Mouse (Mus musculus): ENCODE data around the gene Gm11238.

- no peak for TF ChIP-seq CTCF (IDR thresholded peaks at IDR 0.05; ENCODE audit: low read depth, low read length)
- TF ChIP-seq GATA1 (IDR thresholded peaks at IDR 0.05; ENCODE audit: borderline replicate concordance, low read length), result no peak
- TF ChIP-seq TAL1 (conservative IDR thresholded peaks at IDR 0.05; ENCODE audit: low read depth, low read length), result no peak
These were observed 8.4 kb upstream of the Gm11238 start for GRCm38 (mm10) chr4:73599248-73599647.

Data from G1E (cell line).